Mouse (Mus musculus) intestine, postnatal 0 days (tissue): ENCODE measurements around the gene Sypl2. TPM values are rescaled to one million over a fixed set of nuclear protein-coding genes. Genes with fewer than 3 reads are reported as not detected.

Source experiments
- ATAC-seq: fragments of 200-750 bp; cut with Nextera tagmentation; 2 replicates; pipeline ENCODE4 v1.8.0; 2017; ENCODE audit warnings: mild to moderate bottlenecking, moderate TSS enrichment, moderate library complexity
- H3K27ac ChIP-seq: fragments of 300-500 bp; sonication (generic); 2 replicates; pipeline ENCODE4 v1.5.1; 2014; ENCODE audit warnings: mild to moderate bottlenecking, low read depth, low read length, moderate library complexity
- H3K27me3 ChIP-seq: fragments of 300-500 bp; sonication (generic); replicated peaks from 2 replicates; pipeline ENCODE4 v1.6.1; 2014; ENCODE audit warnings: low read length, mixed read lengths; ENCODE audit not compliant: control insufficient read depth, insufficient read depth
- H3K36me3 ChIP-seq: fragments of 300-500 bp; sonication (generic); 2 replicates; pipeline ENCODE4 v1.6.1; 2014; ENCODE audit warnings: mild to moderate bottlenecking, moderate library complexity; ENCODE audit not compliant: control insufficient read depth, insufficient read depth
- H3K4me1 ChIP-seq: fragments of 300-500 bp; sonication (generic); replicated peaks from 2 replicates; pipeline ENCODE4 v1.6.1; 2014; ENCODE audit warnings: antibody characterized with exemption, low read length, mixed read lengths; ENCODE audit not compliant: control insufficient read depth, insufficient read depth
- H3K4me2 ChIP-seq: fragments of 300-500 bp; sonication (generic); replicated peaks from 2 replicates; pipeline ENCODE4 v1.6.1; 2014; ENCODE audit warnings: low read depth, mild to moderate bottlenecking, moderate library complexity
- H3K4me3 ChIP-seq: fragments of 300-500 bp; sonication (generic); 2 replicates; pipeline ENCODE4 v1.5.1; 2014; ENCODE audit warnings: low read depth, low read length
- H3K9ac ChIP-seq: fragments of 300-500 bp; sonication (generic); 2 replicates; pipeline ENCODE4 v1.6.1; 2014; ENCODE audit warnings: mild to moderate bottlenecking, low read depth, low read length
- H3K9me3 ChIP-seq: fragments of 300-500 bp; sonication (generic); 2 replicates; pipeline ENCODE4 v1.6.1; 2016; ENCODE audit warnings: mixed run types; ENCODE audit not compliant: control insufficient read depth
- CTCF ChIP-seq: sonication (generic); IDR thresholded peaks from 2 replicates; pipeline ENCODE4 v1.5.1; 2016; ENCODE audit warnings: low read depth, mild to moderate bottlenecking, control low read depth, antibody characterized with exemption, moderate library complexity
- WGBS: fragments of 180-500 bp; shearing (Covaris S2); extraction: QIAGEN DNeasy Blood & Tissue Kit; methylation state at CpG from one replicate; pipeline ENCODE4 v1.1.7; 2014; 5-methylcytosine and 5-hydroxymethylcytosine counted together
- polyA plus RNA-seq: library from polyadenylated mRNA; unstranded; fragments of >200 nt; fragmentation: Nextera tagmentation; extraction: Ambion mirVana; gene quantifications from 2 replicates; pipeline ENCODE4 v1.2.1, GENCODE M21; 2015

Sypl2 gene
- polyA plus RNA-seq, 1 experiment from 2014 or later: 0.51 TPM

DNA sequence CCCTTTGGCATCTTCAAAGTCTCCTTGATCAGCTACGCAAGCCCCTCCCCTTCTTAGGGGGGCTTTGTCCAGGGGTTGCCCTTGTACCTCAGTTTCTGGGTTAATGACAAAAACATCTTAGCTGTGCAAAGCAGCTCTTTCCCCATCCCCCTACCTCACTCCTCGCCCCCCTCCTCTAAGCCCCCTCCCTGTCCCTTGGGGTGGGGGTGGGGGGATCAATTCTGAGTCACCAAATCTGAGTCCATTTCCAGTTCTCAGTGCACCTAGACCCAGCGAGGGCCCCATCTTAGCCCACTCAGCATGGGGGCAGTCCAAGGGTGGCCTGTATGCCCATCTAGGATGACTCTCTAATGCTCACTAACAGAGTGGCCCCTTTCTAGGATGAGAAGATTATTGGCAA lies 17.4 kb downstream of the Sypl2 start:
- no peak overlapping the region for H3K9ac ChIP-seq
- H3K27ac ChIP-seq: no peak overlapping the region
- H3K9me3 ChIP-seq: no peaks in the 10 kb centered on the region
- no peak for ATAC-seq
- no peak for TF ChIP-seq CTCF
- H3K36me3 ChIP-seq: peaks cover 22% of the 10 kb centered on the region
- H3K4me2 ChIP-seq: peak overlapping the region; percentile 95
- peak overlapping the region; percentile 73; the same call in 1 of the 2 replicates for H3K4me3 ChIP-seq
- peaks cover 5% of the 10 kb centered on the region for H3K4me1 ChIP-seq
- H3K27me3 ChIP-seq: no peaks in the 10 kb centered on the region
- 81% methylated on average over 3 of the region's 3 CpGs for WGBS

DNA sequence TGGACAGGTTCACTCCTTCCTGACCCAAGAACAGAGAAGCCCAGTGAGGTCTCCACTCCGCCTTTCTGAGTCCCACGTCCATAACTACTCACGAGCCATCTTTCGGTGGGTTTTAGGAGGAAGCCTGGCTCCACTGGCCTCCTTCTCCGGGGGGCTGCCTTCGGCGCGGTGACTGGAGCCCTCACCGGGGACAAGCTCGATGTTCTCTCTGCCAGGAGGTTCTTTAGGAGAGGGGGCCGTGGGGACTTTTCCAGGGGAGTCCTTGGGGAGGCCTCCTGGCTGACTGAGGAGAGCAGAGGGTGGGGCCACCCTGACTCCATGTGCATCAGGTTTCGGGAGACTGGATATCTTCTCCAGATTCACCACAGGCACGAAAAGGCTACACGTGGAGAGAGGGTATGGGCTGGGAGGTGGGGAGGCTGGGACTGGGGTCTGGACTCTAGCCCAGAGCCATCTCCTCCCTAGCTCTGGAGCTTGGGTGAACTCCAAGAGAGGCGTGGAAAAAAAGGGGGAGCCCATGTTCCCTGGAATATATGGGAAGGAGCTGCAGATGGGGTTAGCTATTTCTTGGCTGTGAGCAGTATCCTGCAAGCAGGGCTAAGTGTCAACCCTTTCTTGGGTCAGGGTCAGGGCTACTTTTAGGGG lies 19.6 kb downstream of the Sypl2 start:
- H3K4me3 ChIP-seq: no peak overlapping the region
- no peak overlapping the region for H3K9ac ChIP-seq
- no peaks in the 10 kb centered on the region for H3K27me3 ChIP-seq
- no peak for ATAC-seq
- no peak overlapping the region for H3K4me2 ChIP-seq
- H3K9me3 ChIP-seq: no peaks in the 10 kb centered on the region
- H3K4me1 ChIP-seq: peaks cover 5% of the 10 kb centered on the region; the same call in 1 of the 2 replicates
- H3K36me3 ChIP-seq: peaks cover 37% of the 10 kb centered on the region
- 81% methylated on average over 15 of the region's 15 CpGs for WGBS
- H3K27ac ChIP-seq: no peak overlapping the region
- TF ChIP-seq CTCF: no peak

DNA sequence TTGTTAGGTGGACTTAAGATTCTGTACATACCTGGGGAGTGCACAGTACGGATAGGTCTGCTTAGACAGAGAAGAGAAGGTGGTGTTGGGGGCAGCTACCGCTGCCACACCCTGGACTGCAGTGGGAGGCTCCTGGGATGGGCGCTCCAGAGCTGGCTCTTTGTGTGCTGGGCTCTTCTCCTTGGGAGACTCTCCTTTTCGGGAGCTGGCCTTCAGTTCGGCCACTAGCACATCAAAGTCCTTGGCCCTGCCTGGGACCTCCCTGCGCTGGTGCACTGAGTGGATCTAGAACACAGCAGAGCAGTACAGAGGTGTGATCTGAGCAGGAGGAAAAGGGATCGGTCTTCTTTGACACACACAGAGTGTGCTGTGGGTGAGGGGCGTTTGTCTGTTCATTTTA lies 20.8 kb downstream of the Sypl2 start:
- H3K9me3 ChIP-seq: no peaks in the 10 kb centered on the region
- no peak for ATAC-seq
- no peak overlapping the region for H3K4me2 ChIP-seq
- no peak for TF ChIP-seq CTCF
- H3K4me1 ChIP-seq: peaks cover 5% of the 10 kb centered on the region; the same call in 1 of the 2 replicates
- no peak overlapping the region for H3K9ac ChIP-seq
- H3K4me3 ChIP-seq: no peak overlapping the region
- H3K36me3 ChIP-seq: peaks cover 37% of the 10 kb centered on the region
- H3K27ac ChIP-seq: no peak overlapping the region
- H3K27me3 ChIP-seq: no peaks in the 10 kb centered on the region
- WGBS: 86% methylated on average over 8 of the region's 8 CpGs

DNA sequence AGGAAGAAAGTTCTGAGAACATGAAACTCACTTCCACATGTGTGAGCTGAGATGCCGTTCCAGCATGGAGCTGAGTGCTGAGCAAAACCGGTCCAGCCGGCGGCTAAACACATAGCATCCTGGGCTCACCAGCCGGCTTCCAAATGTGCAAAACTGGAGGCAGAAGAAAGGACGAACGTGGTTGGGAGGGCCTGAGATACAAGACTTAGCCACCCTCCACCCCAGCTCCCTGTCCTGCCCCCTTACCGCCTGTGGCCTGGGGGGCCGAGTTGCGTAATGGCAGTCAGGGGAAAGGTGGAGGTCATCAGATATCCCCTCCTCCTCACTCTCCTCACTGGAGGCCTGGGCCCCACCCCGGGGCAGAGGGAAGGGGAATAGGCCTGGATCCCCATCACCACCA lies 22.0 kb downstream of the Sypl2 start:
- peaks cover 2% of the 10 kb centered on the region; the same call in 1 of the 2 replicates for H3K4me1 ChIP-seq
- no peak overlapping the region for H3K4me3 ChIP-seq
- ATAC-seq: no peak
- TF ChIP-seq CTCF: no peak
- 89% methylated on average over 11 of the region's 11 CpGs for WGBS
- H3K9me3 ChIP-seq: no peaks in the 10 kb centered on the region
- H3K27me3 ChIP-seq: no peaks in the 10 kb centered on the region
- H3K27ac ChIP-seq: no peak overlapping the region
- H3K36me3 ChIP-seq: peaks cover 37% of the 10 kb centered on the region
- no peak overlapping the region for H3K9ac ChIP-seq
- H3K4me2 ChIP-seq: no peak overlapping the region

DNA sequence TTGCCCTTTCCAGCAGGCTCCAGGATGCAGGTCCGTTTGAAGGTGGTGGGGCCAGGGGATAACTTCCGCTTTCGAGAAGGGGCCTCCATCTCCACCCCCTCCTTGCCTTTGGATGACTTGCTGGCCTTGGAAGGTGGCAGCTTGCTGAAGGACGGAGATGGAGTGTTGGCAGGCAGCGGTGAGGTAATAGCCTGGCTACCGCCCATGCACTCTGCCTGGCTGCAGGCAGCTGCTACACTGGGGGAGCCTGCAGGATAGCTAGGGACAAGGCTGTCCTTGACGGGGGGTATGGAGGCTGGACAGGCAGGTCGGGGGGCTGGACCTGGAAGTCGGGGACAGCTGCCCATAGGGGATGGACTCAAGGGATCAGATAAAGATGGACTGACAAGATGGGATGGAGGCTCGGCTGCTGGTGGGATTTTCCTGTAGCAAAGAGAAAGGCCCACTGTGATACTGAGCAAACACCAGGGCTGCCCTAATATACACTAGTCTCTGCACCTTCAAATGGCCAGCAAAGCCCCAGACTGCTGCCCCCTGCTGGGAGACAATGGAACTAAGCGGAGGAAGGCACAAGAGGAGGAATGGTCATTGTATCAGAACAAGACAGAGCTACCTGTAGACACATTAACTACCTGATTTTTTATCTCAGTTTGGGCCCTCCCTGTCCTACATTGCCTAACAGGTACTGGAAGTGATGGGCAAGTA lies 22.7 kb downstream of the Sypl2 start:
- H3K27ac ChIP-seq: no peak overlapping the region
- H3K27me3 ChIP-seq: no peaks in the 10 kb centered on the region
- H3K9ac ChIP-seq: no peak overlapping the region
- no peaks in the 10 kb centered on the region for H3K4me1 ChIP-seq
- H3K4me3 ChIP-seq: no peak overlapping the region
- H3K4me2 ChIP-seq: no peak overlapping the region
- WGBS: 82% methylated on average over 11 of the region's 11 CpGs
- no peak for ATAC-seq
- peaks cover 37% of the 10 kb centered on the region for H3K36me3 ChIP-seq
- TF ChIP-seq CTCF: peak; percentile 95
- H3K9me3 ChIP-seq: no peaks in the 10 kb centered on the region

DNA sequence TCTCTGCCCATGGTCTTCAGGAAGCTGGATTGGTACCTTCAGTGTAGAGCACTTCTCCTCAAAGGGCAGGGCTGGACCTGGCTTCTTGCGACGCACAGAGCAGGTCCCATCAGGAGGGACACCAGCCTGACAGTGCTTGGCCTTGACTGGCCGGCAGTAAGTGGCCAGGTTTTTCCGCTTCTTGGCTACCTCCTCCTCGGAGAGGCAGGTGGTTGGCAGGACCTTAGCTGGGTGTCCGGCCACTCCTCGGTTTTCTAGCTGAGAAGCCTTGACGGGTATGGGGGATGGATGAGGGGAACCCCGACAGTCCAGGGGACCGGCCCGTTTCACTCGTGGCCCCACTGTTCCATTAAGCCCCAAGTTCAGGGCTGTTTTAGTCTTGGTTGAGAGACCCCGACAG lies 23.2 kb downstream of the Sypl2 start:
- H3K4me2 ChIP-seq: no peak overlapping the region
- H3K27me3 ChIP-seq: no peaks in the 10 kb centered on the region
- no peak overlapping the region for H3K9ac ChIP-seq
- WGBS: 96% methylated on average over 13 of the region's 13 CpGs
- H3K4me3 ChIP-seq: no peak overlapping the region
- H3K27ac ChIP-seq: no peak overlapping the region
- TF ChIP-seq CTCF: no peak
- no peak for ATAC-seq
- peaks cover 38% of the 10 kb centered on the region for H3K36me3 ChIP-seq
- no peaks in the 10 kb centered on the region for H3K9me3 ChIP-seq
- no peaks in the 10 kb centered on the region for H3K4me1 ChIP-seq
